In genomic region chr9:118606148-118606816, GRCm38 (mm10) we compare ENCODE assay signal across 8 mouse cellular contexts. TPM values are rescaled to one million over a fixed set of nuclear protein-coding genes. Genes with fewer than 3 reads are reported as not detected.
DNase-seq lines count a peak whose midpoint lies in the region; ATAC-seq and TF ChIP-seq lines count a peak whose summit lies in the region.

Gene Itga9 (plus strand): TSS chr9:118606690.

- no peak for TF ChIP-seq EP300 in heart, postnatal 0 days (IDR thresholded peaks at IDR 0.05; ENCODE audit: low read depth)

- no peaks in the 10 kb centered on the region; the same call in 1 of the 2 replicates for H3K4me1 ChIP-seq in bone marrow, adult 2 months (ENCODE audit: control insufficient read depth, insufficient read depth, low read length)
- H3K4me1 ChIP-seq in forebrain, embryonic 13.5 days = peaks cover 8% of the 10 kb centered on the region
- H3K4me1 ChIP-seq in heart, postnatal 0 days (ENCODE audit: control insufficient read depth, insufficient read depth) = peaks cover 23% of the 10 kb centered on the region
- peaks cover 23% of the 10 kb centered on the region for H3K4me1 ChIP-seq in neural tube, embryonic 15.5 days

- peak; percentile 87 to 90 for DNase-seq in B cell, adult 2 months
- DNase-seq in heart, postnatal 0 days (ENCODE audit: low spot score) = peak; percentile 46
- peak; percentile 80 to 84 for DNase-seq in kidney, postnatal 25 days
- DNase-seq in lung, adult 18-20 months = peak; percentile 79 to 80
- peak; percentile 95 for DNase-seq in testis, postnatal 10 days (ENCODE audit: low spot score)

- TF ChIP-seq POLR2A in bone marrow, adult 2 months (IDR thresholded peaks at IDR 0.05; ENCODE audit: borderline replicate concordance, control insufficient read depth, low read depth, low read length) = no peak

- no peaks in the 10 kb centered on the region for H3K9me3 ChIP-seq in forebrain, embryonic 13.5 days (replicated peaks)
- no peaks in the 10 kb centered on the region for H3K9me3 ChIP-seq in heart, postnatal 0 days (replicated peaks; ENCODE audit: control insufficient read depth, low read length)
- no peaks in the 10 kb centered on the region for H3K9me3 ChIP-seq in neural tube, embryonic 15.5 days (replicated peaks)

- no peak within 1 kb of the TSS; the same call in 1 of the 2 replicates for H3K27ac ChIP-seq in bone marrow, adult 2 months (ENCODE audit: control insufficient read depth, insufficient read depth, low read depth, low read length, poor library complexity)
- no peak within 1 kb of the TSS for H3K27ac ChIP-seq in forebrain, embryonic 13.5 days
- peak within 1 kb of the TSS; percentile 72 for H3K27ac ChIP-seq in heart, postnatal 0 days (ENCODE audit: low read depth)
- H3K27ac ChIP-seq in neural tube, embryonic 15.5 days (replicated peaks) = 0 out of 2 replicates have a peak within 1 kb of the TSS, but pooled peaks have one; percentile 13

- H3K27me3 ChIP-seq in forebrain, embryonic 13.5 days = peaks cover 44% of the 10 kb centered on the region
- no peaks in the 10 kb centered on the region for H3K27me3 ChIP-seq in heart, postnatal 0 days (ENCODE audit: control insufficient read depth, insufficient read depth, low read length)
- peaks cover 35% of the 10 kb centered on the region for H3K27me3 ChIP-seq in neural tube, embryonic 15.5 days (replicated peaks)

- peak; percentile 90 for ATAC-seq in forebrain, embryonic 13.5 days
- ATAC-seq in heart, postnatal 0 days (ENCODE audit: insufficient read depth, low read depth) = peak; percentile 87
- peak; percentile 80 for ATAC-seq in neural tube, embryonic 15.5 days (ENCODE audit: low FRiP score)

- H3K9ac ChIP-seq in forebrain, embryonic 13.5 days = peak within 1 kb of the TSS; percentile 75
- peak within 1 kb of the TSS; percentile 91 for H3K9ac ChIP-seq in heart, postnatal 0 days (replicated peaks; ENCODE audit: low read depth, low read length)
- H3K9ac ChIP-seq in neural tube, embryonic 15.5 days (replicated peaks) = peak within 1 kb of the TSS; percentile 76

- H3K4me2 ChIP-seq in forebrain, embryonic 13.5 days = peak within 1 kb of the TSS; percentile 97
- H3K4me2 ChIP-seq in heart, postnatal 0 days (ENCODE audit: low read depth, low read length) = peak within 1 kb of the TSS; percentile 97
- H3K4me2 ChIP-seq in neural tube, embryonic 15.5 days = peak within 1 kb of the TSS; percentile 97

- WGBS in bone marrow, adult 2 months = 12% methylated on average over 42 of the region's 42 CpGs
- WGBS in forebrain, embryonic 13.5 days = 11% methylated on average over 40 of the region's 42 CpGs
- 11% methylated on average over 34 of the region's 42 CpGs for WGBS in heart, postnatal 0 days
- 12% methylated on average over 40 of the region's 42 CpGs for WGBS in neural tube, embryonic 15.5 days

- peak; percentile 65; the same call in 1 of the 2 replicates for TF ChIP-seq CTCF in bone marrow, adult 2 months (IDR thresholded peaks at IDR 0.05; ENCODE audit: control insufficient read depth, insufficient read depth, low read length)
- TF ChIP-seq CTCF in heart, postnatal 0 days (IDR thresholded peaks at IDR 0.05; ENCODE audit: low read depth) = peak; percentile 54

- no peaks in the 10 kb centered on the region for H3K36me3 ChIP-seq in forebrain, embryonic 13.5 days (ENCODE audit: poor library complexity, severe bottlenecking)
- no peaks in the 10 kb centered on the region for H3K36me3 ChIP-seq in heart, postnatal 0 days (replicated peaks; ENCODE audit: control insufficient read depth, insufficient read depth, low read length)
- no peaks in the 10 kb centered on the region for H3K36me3 ChIP-seq in neural tube, embryonic 15.5 days

- H3K4me3 ChIP-seq in bone marrow, adult 2 months (replicated peaks; ENCODE audit: control insufficient read depth, low read depth, low read length) = peak within 1 kb of the TSS; percentile 47
- peak within 1 kb of the TSS; percentile 66 for H3K4me3 ChIP-seq in forebrain, embryonic 13.5 days
- H3K4me3 ChIP-seq in heart, postnatal 0 days (ENCODE audit: low read depth, low read length) = peak within 1 kb of the TSS; percentile 89
- peak within 1 kb of the TSS; percentile 70 for H3K4me3 ChIP-seq in neural tube, embryonic 15.5 days (replicated peaks)

RNA-seq across cellular contexts. Expression of gene Itga9, which starts in this region (rescaled TPM):
- 3.3 and 12.0 TPM in 2 replicates for polyA plus RNA-seq in bone marrow, adult 2 months (2011; ENCODE audit: insufficient read depth, insufficient read length, low replicate concordance, missing spikeins)
- 0.48 and 0.55 TPM in 2 replicates for polyA plus RNA-seq in forebrain, embryonic 13.5 days (2015; fragmentation: Nextera tagmentation; extraction: Ambion mirVana)
- 41.4 and 61.5 TPM in 2 replicates for total RNA-seq in heart, postnatal 0 days (2014; rRNA removed; ENCODE audit: low replicate concordance)
- 8.2 and 10.7 TPM in 2 replicates for polyA plus RNA-seq in heart, postnatal 0 days (2015; fragmentation: Nextera tagmentation; extraction: Ambion mirVana)
- polyA plus RNA-seq in neural tube, embryonic 15.5 days (2015; fragmentation: Nextera tagmentation; extraction: Ambion mirVana) = 2.6 and 5.8 TPM in 2 replicates

Comparison
In these comparisons a context has a peak if more than half of its experiments do, and no peak if none do; other contexts are left out.
1. Peak in ATAC-seq, H3K4me3 ChIP-seq, H3K9ac ChIP-seq and H3K4me2 ChIP-seq in forebrain, embryonic 13.5 days; RNA of the gene not detected or under 1 TPM.
2. H3K27ac ChIP-seq: peak in heart, postnatal 0 days (single experiment) and neural tube, embryonic 15.5 days (single experiment); none in bone marrow, adult 2 months (single experiment) and forebrain, embryonic 13.5 days (single experiment).
3. Peak in every context shown above with its lines, with median percentiles within 50 percentile points of each other: DNase-seq, H3K4me3 ChIP-seq, ATAC-seq, H3K4me2 ChIP-seq and H3K9ac ChIP-seq.